Mouse (Mus musculus): Measurements from ENCODE around the gene Anapc7.
"Not testable (repeated sequence)": the region's sequence is repeated elsewhere in the genome, so short reads cannot be mapped to it uniquely, and the experiment has no call there.

Gene Anapc7

GRCm38 (mm10) chr5:122450913-122451317 is 29.4 kb downstream of the Anapc7 start:
- no peak for DNase-seq (ENCODE audit: low read depth, low spot score)

- DNase-seq (ENCODE audit: low read depth, low spot score) = no peak
Observed at GRCm38 (mm10) chr5:122451324-122451723, 29.8 kb downstream of the Anapc7 start.

GRCm38 (mm10) chr5:122452194-122452593 is 30.7 kb downstream of the Anapc7 start:
- no peak for DNase-seq (ENCODE audit: low read depth, low spot score)

- DNase-seq (ENCODE audit: low read depth, low spot score) = no peak
Observed at GRCm38 (mm10) chr5:122453188-122453587, 31.7 kb downstream of the Anapc7 start.

GRCm38 (mm10) chr5:122454442-122454841 is 32.9 kb downstream of the Anapc7 start:
- DNase-seq (ENCODE audit: low read depth, low spot score) = no peak

GRCm38 (mm10) chr5:122454883-122455282 is 33.4 kb downstream of the Anapc7 start:
- DNase-seq (ENCODE audit: low read depth, low spot score) = no peak

- DNase-seq (ENCODE audit: low read depth, low spot score) = no peak
Observed at GRCm38 (mm10) chr5:122455584-122455983, 34.1 kb downstream of the Anapc7 start.

- not testable (repeated sequence) for DNase-seq (ENCODE audit: low read depth, low spot score)
Observed at GRCm38 (mm10) chr5:122457054-122457453, 35.6 kb downstream of the Anapc7 start.

GRCm38 (mm10) chr5:122458066-122458465 is 36.6 kb downstream of the Anapc7 start:
- DNase-seq (ENCODE audit: low read depth, low spot score) = no peak

GRCm38 (mm10) chr5:122459335-122459734 is 37.8 kb downstream of the Anapc7 start:
- no peak for DNase-seq (ENCODE audit: low read depth, low spot score)

- no peak for DNase-seq (ENCODE audit: low read depth, low spot score)
Observed at GRCm38 (mm10) chr5:122460656-122461055, 39.2 kb downstream of the Anapc7 start.

- DNase-seq (ENCODE audit: low read depth, low spot score) = no peak
Observed at GRCm38 (mm10) chr5:122461431-122461830, 39.9 kb downstream of the Anapc7 start.

- DNase-seq (ENCODE audit: low read depth, low spot score) = no peak
Observed at GRCm38 (mm10) chr5:122471658-122472057, 50.2 kb downstream of the Anapc7 start.

- no peak for DNase-seq (ENCODE audit: low read depth, low spot score)
Observed at GRCm38 (mm10) chr5:122474643-122475363, 53.3 kb downstream of the Anapc7 start.

- DNase-seq (ENCODE audit: low read depth, low spot score) = no peak
Observed at GRCm38 (mm10) chr5:122476078-122476477, 54.6 kb downstream of the Anapc7 start.

GRCm38 (mm10) chr5:122477492-122477891 is 56.0 kb downstream of the Anapc7 start:
- no peak for DNase-seq (ENCODE audit: low read depth, low spot score)

GRCm38 (mm10) chr5:122479131-122479530 is 57.6 kb downstream of the Anapc7 start:
- DNase-seq (ENCODE audit: low read depth, low spot score) = no peak

GRCm38 (mm10) chr5:122481844-122482243 is 60.4 kb downstream of the Anapc7 start:
- no peak for DNase-seq (ENCODE audit: low read depth, low spot score)

- no peak for DNase-seq (ENCODE audit: low read depth, low spot score)
Observed at GRCm38 (mm10) chr5:122482733-122483391, 61.4 kb downstream of the Anapc7 start.

GRCm38 (mm10) chr5:122486243-122486642 is 64.8 kb downstream of the Anapc7 start:
- DNase-seq (ENCODE audit: low read depth, low spot score) = not testable (repeated sequence)

- DNase-seq (ENCODE audit: low read depth, low spot score) = no peak
Observed at GRCm38 (mm10) chr5:122487825-122488224, 66.3 kb downstream of the Anapc7 start.

GRCm38 (mm10) chr5:122490148-122490547 is 68.7 kb downstream of the Anapc7 start:
- DNase-seq (ENCODE audit: low read depth, low spot score) = no peak

- DNase-seq (ENCODE audit: low read depth, low spot score) = no peak
Observed at GRCm38 (mm10) chr5:122491385-122491784, 69.9 kb downstream of the Anapc7 start.

Measured in mesoderm, embryonic 11.5 days (tissue).